Mouse (Mus musculus) spleen, adult 2 months (tissue): ENCODE measurements at regions not wholly inside any gene's neighbourhood (a gene's known extent, or its start where the extent isn't known, plus 50 kb on each side); places are given as distances from the start of the nearest gene placed in this dataset.

Experiments used
- DNase-seq, 2 experiments: peaks; one replicate each; pipeline versions ENCODE4 v3.0.0 to v3.0.0-alpha.2; 2012 to 2021; ENCODE audit warnings: low spot score in 2 of 2, low read depth in 1 of 2
- H3K27ac ChIP-seq: fragments of 200-500 bp; 2 replicates; pipeline ENCODE4 v1.5.1; 2012; ENCODE audit warnings: low read length, inconsistent platforms; ENCODE audit not compliant: insufficient read depth
- H3K27me3 ChIP-seq: fragments of 200-500 bp; 2 replicates; pipeline ENCODE4 v1.6.1; 2012; ENCODE audit warnings: mild to moderate bottlenecking, moderate library complexity, low read length, inconsistent platforms; ENCODE audit not compliant: control insufficient read depth, insufficient read depth
- H3K36me3 ChIP-seq: fragments of 200-500 bp; 2 replicates; pipeline ENCODE4 v1.6.1; 2012; ENCODE audit warnings: mild to moderate bottlenecking, low read length, inconsistent platforms; ENCODE audit not compliant: control insufficient read depth, insufficient read depth
- H3K4me1 ChIP-seq: fragments of 200-500 bp; 2 replicates; pipeline ENCODE4 v1.6.1; 2011; ENCODE audit warnings: inconsistent platforms; ENCODE audit not compliant: control insufficient read depth, insufficient read depth, insufficient read length
- H3K4me3 ChIP-seq: fragments of 200-500 bp; 2 replicates; pipeline ENCODE4 v1.5.1; 2011; ENCODE audit warnings: mild to moderate bottlenecking, inconsistent platforms; ENCODE audit not compliant: insufficient read depth, insufficient read length; ENCODE audit errors: extremely low read depth
- CTCF ChIP-seq: fragments of 200-500 bp; IDR thresholded peaks from 2 replicates; pipeline ENCODE4 v1.5.1; 2011; ENCODE audit warnings: mild to moderate bottlenecking, inconsistent platforms; ENCODE audit not compliant: insufficient read depth, insufficient read length, insufficient replicate concordance; ENCODE audit errors: extremely low read depth
- POLR2A ChIP-seq: fragments of 200-500 bp; IDR thresholded peaks from 2 replicates; pipeline ENCODE4 v1.6.1; 2011; ENCODE audit warnings: low read depth, low read length, inconsistent platforms
- WGBS: fragments of 180-500 bp; shearing (Covaris S2); methylation state at CpG from one replicate; pipeline ENCODE4 v1.1.7; 2018; 5-methylcytosine and 5-hydroxymethylcytosine counted together

DNA sequence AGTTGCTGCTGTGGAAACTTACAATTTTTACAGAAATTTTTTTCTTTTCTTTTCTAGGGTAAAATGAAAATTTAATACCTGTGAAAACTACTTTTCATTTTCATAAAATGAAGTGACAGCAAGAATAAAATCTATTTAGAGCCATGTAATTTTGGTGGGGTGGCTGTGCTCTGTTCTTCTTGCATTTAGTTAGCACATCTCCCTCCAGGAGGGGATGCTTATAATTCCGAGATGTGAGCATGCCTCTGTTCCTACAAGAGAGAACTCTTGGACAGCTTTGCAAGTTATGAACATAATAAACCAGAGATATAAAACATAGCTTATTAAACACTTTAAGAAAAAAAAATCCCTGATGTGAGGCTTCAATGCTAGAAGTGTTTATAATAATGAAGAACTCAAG lies 313.9 kb upstream of the Dph6 start:
- 74% methylated on average over 1 of the region's 1 CpGs for WGBS
- H3K4me1 ChIP-seq = no peaks in the 10 kb centered on the region
- no peak for TF ChIP-seq CTCF
- no peak for TF ChIP-seq POLR2A
- H3K27ac ChIP-seq = no peak overlapping the region
- H3K36me3 ChIP-seq = no peaks in the 10 kb centered on the region
- no peak for DNase-seq
- H3K4me3 ChIP-seq = no peak overlapping the region
- no peaks in the 10 kb centered on the region for H3K27me3 ChIP-seq

DNA sequence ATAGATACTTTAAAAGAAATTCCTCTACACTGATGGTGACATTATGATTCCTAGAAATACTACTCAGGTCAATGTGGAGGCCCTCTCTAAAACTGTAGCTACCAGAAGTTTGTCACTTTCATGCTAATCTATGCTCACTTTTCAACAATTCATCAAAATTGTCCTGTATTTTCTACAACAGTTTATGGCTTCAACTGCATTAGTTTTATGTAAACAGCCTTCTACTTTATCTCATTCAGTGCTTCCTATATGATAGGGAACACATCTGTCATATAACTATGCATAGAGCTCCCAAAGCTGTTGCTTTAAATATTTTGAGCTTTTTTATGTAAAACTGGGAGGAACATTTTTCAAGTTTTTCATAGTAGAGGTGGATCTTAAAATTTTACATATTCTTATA lies 338.7 kb upstream of the Dph6 start:
- H3K27me3 ChIP-seq = no peaks in the 10 kb centered on the region
- H3K36me3 ChIP-seq = no peaks in the 10 kb centered on the region
- no peak for DNase-seq
- no peak for TF ChIP-seq CTCF
- TF ChIP-seq POLR2A = no peak
- no peak overlapping the region for H3K27ac ChIP-seq
- no peaks in the 10 kb centered on the region for H3K4me1 ChIP-seq
- no peak overlapping the region for H3K4me3 ChIP-seq

DNA sequence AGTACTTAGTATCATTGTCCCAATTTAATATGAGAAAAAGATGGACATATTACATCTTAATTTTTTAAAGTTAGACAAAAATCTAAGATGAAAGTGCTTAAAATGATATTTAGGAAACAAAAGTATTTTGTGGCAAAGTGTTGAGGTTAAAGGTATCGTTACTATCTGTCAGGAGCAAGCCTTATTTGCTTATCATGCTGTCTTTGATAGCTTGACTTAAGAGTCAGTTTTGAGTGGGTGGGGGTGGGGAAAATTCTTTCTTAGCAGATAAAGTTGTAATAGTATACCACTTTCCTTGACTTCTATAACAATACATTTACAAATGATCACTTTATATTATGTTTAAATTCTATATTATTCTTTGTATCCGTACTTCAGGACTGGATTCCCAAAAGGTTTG lies 339.1 kb upstream of the Dph6 start:
- TF ChIP-seq CTCF (no peak), POLR2A (no peak)
- H3K4me1 ChIP-seq = no peaks in the 10 kb centered on the region
- whole genome bisulfite sequencing = 90% methylated on average over 2 of the region's 2 CpGs
- H3K36me3 ChIP-seq = no peaks in the 10 kb centered on the region
- DNase-seq = no peak
- no peak overlapping the region for H3K27ac ChIP-seq
- H3K4me3 ChIP-seq = no peak overlapping the region
- no peaks in the 10 kb centered on the region for H3K27me3 ChIP-seq

DNA sequence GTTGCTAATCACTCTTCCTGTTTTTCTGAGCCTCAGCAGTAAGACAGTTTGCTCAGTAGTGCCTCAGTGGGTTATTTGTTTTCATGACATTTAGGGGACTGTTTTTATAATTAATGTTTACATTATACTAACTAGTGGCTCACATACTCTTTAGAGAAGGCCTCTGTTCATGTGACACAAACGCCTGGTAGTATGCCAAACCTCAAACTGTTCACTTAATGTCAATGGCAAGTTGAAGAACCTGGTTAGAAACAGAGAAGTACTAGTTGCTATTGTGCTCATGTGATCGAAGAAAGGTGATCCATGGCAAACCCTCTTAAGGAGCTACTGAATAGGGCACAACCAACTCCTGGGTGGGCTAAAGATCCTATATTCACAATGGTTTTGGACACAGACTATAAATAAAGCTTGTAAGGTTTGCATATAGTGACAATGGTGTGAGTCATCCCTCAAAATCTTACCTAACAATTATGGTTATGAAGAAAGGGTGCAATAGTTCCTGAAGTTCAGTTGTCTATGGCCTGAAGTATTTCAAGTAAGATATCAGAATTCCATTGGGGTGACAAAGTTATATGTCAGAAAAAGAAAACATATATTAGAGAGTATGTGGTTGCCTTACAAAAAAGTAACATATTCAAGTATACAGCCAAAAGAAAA lies 340.1 kb upstream of the Dph6 start:
- 62% methylated on average over 2 of the region's 2 CpGs for WGBS
- Histone ChIP-seq H3K36me3 (no peaks in the 10 kb centered on the region), H3K27ac (no peak overlapping the region), H3K4me1 (no peaks in the 10 kb centered on the region), H3K27me3 (no peaks in the 10 kb centered on the region), H3K4me3 (no peak overlapping the region)
- DNase-seq = no peak
- no peak for TF ChIP-seq POLR2A
- no peak for TF ChIP-seq CTCF

DNA sequence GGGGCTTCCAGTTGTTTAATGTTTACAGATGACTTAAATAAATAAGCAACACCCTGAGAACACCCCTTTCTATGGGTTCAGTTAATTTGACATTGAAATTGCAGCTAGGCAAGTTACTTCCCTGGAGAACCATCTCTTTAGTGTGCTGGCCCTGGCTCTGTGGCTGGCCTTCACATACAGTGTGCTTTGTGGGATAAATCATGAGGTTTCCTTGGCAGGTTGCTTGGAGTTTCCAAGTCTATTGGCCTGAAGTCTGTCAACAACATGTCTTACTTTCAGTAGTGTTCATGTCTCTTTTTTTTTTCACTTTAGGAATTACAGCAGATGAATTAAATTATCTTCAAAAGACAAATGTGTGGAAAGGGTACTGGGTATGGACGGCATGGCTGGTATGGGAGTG lies 359.2 kb upstream of the Dph6 start:
- DNase-seq = no peak
- Histone ChIP-seq H3K4me3 (no peak overlapping the region), H3K27me3 (no peaks in the 10 kb centered on the region), H3K36me3 (no peaks in the 10 kb centered on the region), H3K27ac (no peak overlapping the region), H3K4me1 (no peaks in the 10 kb centered on the region)
- TF ChIP-seq CTCF (no peak), POLR2A (no peak)
- WGBS = 90% methylated on average over 1 of the region's 1 CpGs

DNA sequence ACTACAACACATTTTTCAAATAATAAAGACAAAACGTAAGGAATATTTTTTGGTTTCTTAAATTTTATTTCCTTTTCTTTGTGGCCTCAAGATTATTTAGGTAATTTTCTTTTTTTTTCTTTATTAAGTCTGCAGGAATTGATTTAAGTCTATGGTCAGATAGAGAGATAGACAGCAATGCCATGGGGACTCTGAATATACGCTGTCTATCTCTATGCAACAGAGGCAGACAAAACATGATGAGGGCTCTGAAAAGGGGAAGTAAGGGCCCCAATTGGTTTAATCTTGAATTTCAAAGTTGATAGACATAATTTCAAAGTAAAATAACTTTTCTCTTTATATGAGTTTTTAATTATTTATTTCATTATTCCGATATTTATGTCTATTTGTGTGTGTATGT lies 372.0 kb upstream of the Dph6 start:
- Histone ChIP-seq H3K27me3 (no peaks in the 10 kb centered on the region), H3K36me3 (no peaks in the 10 kb centered on the region), H3K4me3 (no peak overlapping the region), H3K4me1 (no peaks in the 10 kb centered on the region), H3K27ac (no peak overlapping the region)
- WGBS = 93% methylated on average over 3 of the region's 3 CpGs
- TF ChIP-seq CTCF = no peak
- TF ChIP-seq POLR2A = no peak
- DNase-seq = no peak

DNA sequence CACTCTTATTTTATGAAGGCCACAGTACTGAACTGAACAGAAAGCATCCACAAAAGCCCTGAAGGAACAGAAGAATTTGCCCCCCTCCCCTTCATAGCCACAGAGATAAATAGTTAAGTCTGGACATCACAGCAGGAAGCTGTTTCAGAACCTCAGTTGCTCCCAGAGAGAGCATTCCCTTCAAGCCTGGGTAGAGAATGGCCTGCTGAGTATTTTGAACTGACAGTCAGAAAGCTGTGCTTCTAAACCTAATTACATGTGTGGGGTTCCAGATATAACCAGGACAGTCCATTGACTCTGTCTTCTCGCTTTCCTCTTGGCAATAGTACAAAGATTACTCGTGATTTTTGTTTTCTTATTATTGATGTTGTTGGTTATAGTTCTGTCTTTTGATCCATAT lies 376.4 kb upstream of the Dph6 start:
- H3K4me1 ChIP-seq = no peaks in the 10 kb centered on the region
- TF ChIP-seq CTCF (no peak), POLR2A (no peak)
- H3K27me3 ChIP-seq = no peaks in the 10 kb centered on the region
- 82% methylated on average over 2 of the region's 2 CpGs for WGBS
- H3K36me3 ChIP-seq = no peaks in the 10 kb centered on the region
- no peak overlapping the region for H3K4me3 ChIP-seq
- H3K27ac ChIP-seq = no peak overlapping the region
- DNase-seq = no peak
